Mouse (Mus musculus): ENCODE measurements around the gene Smarcd1. TPM values are rescaled to one million over a fixed set of nuclear protein-coding genes. Genes with fewer than 3 reads are reported as not detected.
"Not testable (repeated sequence)": the region's sequence is repeated elsewhere in the genome, so short reads cannot be mapped to it uniquely, and the experiment has no call there.

Gene Smarcd1
- polyA plus RNA-seq, 1 experiment, result 28.6 TPM

DNA sequence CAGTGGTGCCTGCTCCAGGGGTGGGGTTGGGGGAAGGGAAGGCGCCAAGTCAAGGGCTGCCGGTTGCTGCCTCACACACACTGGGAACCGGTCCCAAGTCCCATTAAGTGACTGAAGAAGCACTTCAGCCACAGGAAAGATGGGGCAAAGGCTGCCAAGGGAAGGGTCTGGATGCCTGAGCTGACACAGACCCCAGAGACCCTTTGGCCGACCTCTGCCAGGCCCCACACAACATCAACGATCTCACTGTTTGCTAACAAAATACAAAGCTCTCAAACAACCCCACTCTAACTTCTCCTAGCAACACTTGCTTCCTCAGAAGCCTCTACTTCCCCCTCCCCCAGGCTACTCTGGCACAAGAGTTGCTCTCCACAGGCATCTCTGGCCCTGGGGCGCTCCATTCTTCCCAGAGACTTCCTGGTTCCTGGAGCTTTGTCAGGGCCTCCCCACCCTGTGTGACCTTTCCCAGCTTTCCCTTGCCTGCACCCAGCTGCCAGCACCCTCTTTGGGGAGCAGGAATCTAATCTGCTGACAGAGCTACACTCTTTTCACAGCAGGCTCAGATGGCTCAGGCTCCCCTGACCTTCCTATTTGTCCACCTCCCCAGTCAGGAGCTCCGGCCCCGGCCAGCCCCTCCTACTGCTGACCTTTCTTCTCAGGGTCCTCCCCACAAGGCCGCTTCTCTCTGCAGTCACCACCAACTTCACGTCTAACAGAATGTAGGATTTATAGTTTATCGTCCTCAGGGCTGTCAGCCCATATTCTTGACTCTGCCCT, 21.8 kb downstream of the Smarcd1 start:
- Histone ChIP-seq H3K36me3 (ENCODE audit: control insufficient read depth, insufficient read depth) (peaks cover 15% of the 10 kb centered on the region), H3K79me2 (ENCODE audit: control insufficient read depth, insufficient read depth) (peaks cover 30% of the 10 kb centered on the region), H3K27me3 (ENCODE audit: control insufficient read depth, insufficient read depth, insufficient read length) (no peaks in the 10 kb centered on the region), H3K79me3 (ENCODE audit: low read depth) (peaks cover 20% of the 10 kb centered on the region), H3K4me3 (ENCODE audit: insufficient read depth, poor library complexity, severe bottlenecking) (no peak overlapping the region), H3ac (ENCODE audit: control insufficient read depth, insufficient read length, low read depth) (no peak overlapping the region)
- TF ChIP-seq MYOD1 (IDR thresholded peaks at IDR 0.05; ENCODE audit: control insufficient read depth, insufficient read length, low read depth) (no peak), MYOG (IDR thresholded peaks at IDR 0.05; ENCODE audit: control insufficient read depth, extremely low read depth, insufficient read length) (no peak), USF1 (IDR thresholded peaks at IDR 0.05; ENCODE audit: low read depth) (no peak), FOSL1 (IDR thresholded peaks at IDR 0.05; ENCODE audit: insufficient read depth, low read length, poor library complexity, severe bottlenecking) (no peak), MAX (IDR thresholded peaks at IDR 0.05) (no peak), CTCF (IDR thresholded peaks at IDR 0.05; ENCODE audit: control insufficient read depth, insufficient read depth, insufficient read length) (no peak), CEBPB (IDR thresholded peaks at IDR 0.05; ENCODE audit: low read depth) (no peak)

DNA sequence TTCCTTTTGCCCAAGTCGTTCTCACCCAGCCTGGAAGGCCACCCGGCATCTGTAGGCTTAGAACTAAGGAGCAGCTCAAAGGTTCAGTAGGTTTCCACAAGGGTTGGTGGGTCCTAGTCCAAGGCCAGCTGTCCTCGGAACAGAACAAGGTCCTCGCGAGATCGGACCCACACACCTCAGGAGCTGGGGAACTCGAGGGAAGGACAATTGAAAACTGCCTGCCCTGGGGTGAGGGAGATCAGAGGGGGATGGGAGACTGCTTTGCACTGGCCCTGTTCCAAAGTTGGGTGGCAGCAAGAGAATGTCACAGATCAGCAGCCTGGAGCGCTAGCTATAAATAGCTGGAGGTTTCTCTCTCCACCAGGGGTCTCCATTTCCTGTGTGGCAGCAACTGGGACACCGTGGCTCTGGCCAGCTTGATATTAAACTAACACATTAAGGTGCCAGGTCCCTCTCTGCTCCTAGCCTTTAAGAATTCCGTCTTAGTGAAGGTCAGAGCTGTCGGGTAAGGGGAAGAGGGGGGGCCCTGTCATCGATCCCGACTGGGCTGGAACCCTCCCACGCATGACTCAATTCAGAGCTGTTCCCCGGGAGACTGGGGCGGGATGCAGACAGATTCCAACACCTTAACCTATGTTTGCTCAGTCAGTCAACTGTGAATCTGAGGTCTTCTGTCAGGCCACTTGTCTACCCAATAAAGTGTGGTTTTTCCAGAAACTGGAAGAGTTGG, 22.5 kb downstream of the Smarcd1 start:
- peak overlapping the region; percentile 38 for H3ac ChIP-seq (ENCODE audit: control insufficient read depth, insufficient read length, low read depth)
- TF ChIP-seq CEBPB (IDR thresholded peaks at IDR 0.05; ENCODE audit: low read depth) (no peak), CTCF (IDR thresholded peaks at IDR 0.05; ENCODE audit: control insufficient read depth, insufficient read depth, insufficient read length) (no peak), MYOD1 (IDR thresholded peaks at IDR 0.05; ENCODE audit: control insufficient read depth, insufficient read length, low read depth) (no peak), USF1 (IDR thresholded peaks at IDR 0.05; ENCODE audit: low read depth) (no peak), MAX (IDR thresholded peaks at IDR 0.05) (no peak), FOSL1 (IDR thresholded peaks at IDR 0.05; ENCODE audit: insufficient read depth, low read length, poor library complexity, severe bottlenecking) (no peak), MYOG (IDR thresholded peaks at IDR 0.05; ENCODE audit: control insufficient read depth, extremely low read depth, insufficient read length) (no peak)
- peaks cover 21% of the 10 kb centered on the region for H3K36me3 ChIP-seq (ENCODE audit: control insufficient read depth, insufficient read depth)
- H3K27me3 ChIP-seq (ENCODE audit: control insufficient read depth, insufficient read depth, insufficient read length), result no peaks in the 10 kb centered on the region
- H3K4me3 ChIP-seq (ENCODE audit: insufficient read depth, poor library complexity, severe bottlenecking), result peak overlapping the region; percentile 91
- H3K79me2 ChIP-seq (ENCODE audit: control insufficient read depth, insufficient read depth), result peaks cover 32% of the 10 kb centered on the region
- H3K79me3 ChIP-seq (ENCODE audit: low read depth), result peaks cover 20% of the 10 kb centered on the region

DNA sequence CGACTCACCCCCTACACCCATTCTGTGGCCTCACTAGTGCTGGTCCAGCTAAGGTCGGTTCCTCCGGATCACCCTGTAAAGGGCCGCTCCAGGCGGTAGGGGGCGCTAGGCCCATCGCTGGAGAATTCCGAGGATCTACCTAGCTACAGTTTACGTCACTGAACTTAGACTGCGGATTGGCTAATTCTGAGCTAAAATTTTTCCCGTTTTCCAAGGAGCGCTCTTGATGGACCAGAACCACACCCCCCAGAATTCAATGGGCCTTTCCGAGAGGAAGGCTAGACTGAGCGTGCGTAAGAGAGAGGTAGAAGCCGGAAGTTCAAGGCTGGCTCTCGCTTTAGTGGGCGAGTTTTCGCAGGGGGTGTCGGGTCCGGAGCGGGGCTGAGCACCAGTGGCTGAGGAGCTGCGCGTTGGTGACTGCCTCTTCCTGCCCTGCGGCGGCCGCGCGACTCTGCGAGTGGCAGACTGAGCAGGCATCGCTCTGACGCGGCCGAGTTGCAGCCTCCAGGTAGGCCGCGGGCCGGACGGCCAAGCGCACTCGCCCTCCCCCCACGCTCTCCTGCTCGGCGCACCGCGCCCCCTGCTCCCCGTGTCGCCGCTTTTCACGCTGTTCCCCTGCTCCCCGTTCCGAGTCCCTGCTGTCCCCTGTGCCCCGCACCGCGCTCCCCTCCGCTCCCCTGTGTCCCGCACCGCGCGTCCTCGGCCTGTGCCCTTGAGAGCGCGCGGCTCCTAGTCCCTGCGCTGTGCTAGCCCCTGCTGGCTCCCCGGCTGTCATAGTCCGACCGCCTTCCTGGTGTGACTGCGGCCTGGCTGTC, 23.6 kb downstream of the Smarcd1 start, which contains the start of gene Cox14:
Gene Cox14 (plus strand): TSS at position 278 of the 815 bp plus-strand sequence.
- peak within 1 kb of the TSS; percentile 87 for H3ac ChIP-seq (ENCODE audit: control insufficient read depth, insufficient read length, low read depth)
- H3K4me3 ChIP-seq (ENCODE audit: insufficient read depth, poor library complexity, severe bottlenecking), result peak within 1 kb of the TSS; percentile 91
- peaks cover 32% of the 10 kb centered on the region for H3K79me2 ChIP-seq (ENCODE audit: control insufficient read depth, insufficient read depth)
- TF ChIP-seq FOSL1 (IDR thresholded peaks at IDR 0.05; ENCODE audit: insufficient read depth, low read length, poor library complexity, severe bottlenecking) (no peak), MYOG (IDR thresholded peaks at IDR 0.05; ENCODE audit: control insufficient read depth, extremely low read depth, insufficient read length) (no peak), MYOD1 (IDR thresholded peaks at IDR 0.05; ENCODE audit: control insufficient read depth, insufficient read length, low read depth) (no peak), CEBPB (IDR thresholded peaks at IDR 0.05; ENCODE audit: low read depth) (no peak), CTCF (IDR thresholded peaks at IDR 0.05; ENCODE audit: control insufficient read depth, insufficient read depth, insufficient read length) (peak; percentile 95), MAX (IDR thresholded peaks at IDR 0.05) (peak; percentile 59), USF1 (IDR thresholded peaks at IDR 0.05; ENCODE audit: low read depth) (no peak)
- H3K79me3 ChIP-seq (ENCODE audit: low read depth), result peaks cover 20% of the 10 kb centered on the region
- peaks cover 21% of the 10 kb centered on the region for H3K36me3 ChIP-seq (ENCODE audit: control insufficient read depth, insufficient read depth)
- H3K27me3 ChIP-seq (ENCODE audit: control insufficient read depth, insufficient read depth, insufficient read length), result no peaks in the 10 kb centered on the region

DNA sequence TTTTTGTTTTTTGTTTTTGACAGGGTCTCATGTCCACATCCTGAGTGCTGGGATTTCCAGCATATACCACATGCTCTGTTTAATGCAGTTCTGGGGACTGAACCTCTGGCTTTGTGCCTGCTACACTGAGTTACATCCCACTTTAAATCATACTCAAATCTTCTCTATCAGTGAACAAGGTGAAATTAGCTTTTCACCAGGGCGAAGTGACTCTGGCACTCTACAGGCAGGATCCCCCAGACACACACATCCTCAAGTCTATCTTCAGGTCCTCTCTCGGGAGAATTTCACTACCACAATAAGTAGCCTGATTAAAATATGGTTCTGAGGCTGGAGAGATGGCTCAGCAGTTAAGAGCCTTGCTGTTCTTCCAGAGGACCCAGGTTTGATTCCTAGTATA, 24.6 kb downstream of the Smarcd1 start:
- Histone ChIP-seq H3K27me3 (ENCODE audit: control insufficient read depth, insufficient read depth, insufficient read length) (no peaks in the 10 kb centered on the region), H3K36me3 (ENCODE audit: control insufficient read depth, insufficient read depth) (peaks cover 25% of the 10 kb centered on the region), H3K4me3 (ENCODE audit: insufficient read depth, poor library complexity, severe bottlenecking) (peak overlapping the region; percentile 91), H3ac (ENCODE audit: control insufficient read depth, insufficient read length, low read depth) (peak overlapping the region; percentile 39), H3K79me2 (ENCODE audit: control insufficient read depth, insufficient read depth) (peaks cover 32% of the 10 kb centered on the region), H3K79me3 (ENCODE audit: low read depth) (peaks cover 20% of the 10 kb centered on the region)
- TF ChIP-seq USF1 (IDR thresholded peaks at IDR 0.05; ENCODE audit: low read depth) (no peak), MYOG (IDR thresholded peaks at IDR 0.05; ENCODE audit: control insufficient read depth, extremely low read depth, insufficient read length) (no peak), CTCF (IDR thresholded peaks at IDR 0.05; ENCODE audit: control insufficient read depth, insufficient read depth, insufficient read length) (no peak), MAX (IDR thresholded peaks at IDR 0.05) (no peak), MYOD1 (IDR thresholded peaks at IDR 0.05; ENCODE audit: control insufficient read depth, insufficient read length, low read depth) (no peak), FOSL1 (IDR thresholded peaks at IDR 0.05; ENCODE audit: insufficient read depth, low read length, poor library complexity, severe bottlenecking) (no peak), CEBPB (IDR thresholded peaks at IDR 0.05; ENCODE audit: low read depth) (no peak)

DNA sequence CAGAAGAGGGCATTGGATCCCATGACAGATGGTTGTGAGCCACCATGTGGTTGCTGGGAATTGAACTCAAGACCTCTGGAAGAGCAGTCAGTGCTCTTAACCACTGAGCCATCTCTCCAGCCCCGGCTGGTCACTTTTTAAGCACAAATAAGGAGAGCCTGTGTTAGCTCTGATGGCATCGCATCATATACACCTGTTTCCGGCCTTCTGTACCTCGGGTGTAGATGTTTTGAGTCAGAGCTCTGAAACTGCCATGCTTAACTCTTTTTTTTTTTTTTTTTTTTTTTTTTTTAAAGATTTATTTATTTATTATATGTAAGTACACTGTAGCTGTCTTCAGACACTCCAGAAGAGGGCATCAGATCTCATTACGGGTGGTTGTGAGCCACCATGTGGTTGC, 25.1 kb downstream of the Smarcd1 start:
- not testable (repeated sequence) for H3K4me3 ChIP-seq (ENCODE audit: insufficient read depth, poor library complexity, severe bottlenecking); H3ac ChIP-seq (ENCODE audit: control insufficient read depth, insufficient read length, low read depth); H3K27me3 ChIP-seq (ENCODE audit: control insufficient read depth, insufficient read depth, insufficient read length)
- peaks cover 28% of the 10 kb centered on the region for H3K36me3 ChIP-seq (ENCODE audit: control insufficient read depth, insufficient read depth)
- peaks cover 32% of the 10 kb centered on the region for H3K79me2 ChIP-seq (ENCODE audit: control insufficient read depth, insufficient read depth)
- H3K79me3 ChIP-seq (ENCODE audit: low read depth), result peaks cover 20% of the 10 kb centered on the region
